Mouse (Mus musculus) testis, adult 2 months (tissue): ENCODE measurements at regions not wholly inside any gene's neighbourhood (a gene's known extent, or its start where the extent isn't known, plus 50 kb on each side); places are given as distances from the start of the nearest gene placed in this dataset.

Experiments
- H3K27ac ChIP-seq: fragments of 200-500 bp; 2 replicates; pipeline ENCODE4 v1.5.1; 2012; ENCODE audit warnings: low read depth, low read length; ENCODE audit not compliant: control insufficient read depth, insufficient read depth
- H3K27me3 ChIP-seq: fragments of 200-500 bp; 2 replicates; pipeline ENCODE4 v1.6.1; 2012; ENCODE audit warnings: mild to moderate bottlenecking, low read length, moderate library complexity; ENCODE audit not compliant: control insufficient read depth, insufficient read depth
- H3K36me3 ChIP-seq: fragments of 200-500 bp; 2 replicates; pipeline ENCODE4 v1.6.1; 2012; ENCODE audit warnings: mild to moderate bottlenecking, low read length; ENCODE audit not compliant: control insufficient read depth, insufficient read depth
- H3K4me1 ChIP-seq: fragments of 200-500 bp; 2 replicates; pipeline ENCODE4 v1.6.1; 2012; ENCODE audit warnings: low read length; ENCODE audit not compliant: control insufficient read depth, insufficient read depth
- H3K4me3 ChIP-seq: fragments of 200-500 bp; 2 replicates; pipeline ENCODE4 v1.5.1; 2012; ENCODE audit warnings: low read depth, mild to moderate bottlenecking, low read length, moderate library complexity, mixed read lengths; ENCODE audit not compliant: control insufficient read depth
- CTCF ChIP-seq: fragments of 200-500 bp; IDR thresholded peaks from 2 replicates; pipeline ENCODE4 v1.5.1; 2012; ENCODE audit warnings: low read depth, mild to moderate bottlenecking, inconsistent platforms, low read length, moderate library complexity; ENCODE audit not compliant: control insufficient read depth, insufficient read depth, insufficient replicate concordance
- POLR2A ChIP-seq: fragments of 200-500 bp; IDR thresholded peaks from 2 replicates; pipeline ENCODE4 v1.6.1; 2012; ENCODE audit warnings: low read depth, mild to moderate bottlenecking, inconsistent platforms, low read length, moderate library complexity; ENCODE audit not compliant: control insufficient read depth

- Histone ChIP-seq H3K4me1 (no peaks in the 10 kb centered on the region; the same call in 1 of the 2 replicates), H3K4me3 (no peak overlapping the region), H3K36me3 (no peaks in the 10 kb centered on the region), H3K27me3 (no peaks in the 10 kb centered on the region), H3K27ac (no peak overlapping the region)
- TF ChIP-seq CTCF, result no peak
- no peak for TF ChIP-seq POLR2A
These were observed 80.7 kb upstream of the Dlx2 start for GRCm38 (mm10) chr2:71627097-71627755.

GRCm38 (mm10) chr2:71628821-71629220, 82.3 kb upstream of the Dlx2 start:
- TF ChIP-seq POLR2A (no peak), CTCF (no peak)
- no peak overlapping the region for H3K27ac ChIP-seq
- H3K36me3 ChIP-seq, result no peaks in the 10 kb centered on the region
- H3K4me1 ChIP-seq, result no peaks in the 10 kb centered on the region; the same call in 1 of the 2 replicates
- H3K4me3 ChIP-seq, result no peak overlapping the region
- no peaks in the 10 kb centered on the region for H3K27me3 ChIP-seq

GRCm38 (mm10) chr2:71629301-71630142, 83.0 kb upstream of the Dlx2 start:
- Histone ChIP-seq H3K4me3 (peak overlapping the region; percentile 31), H3K4me1 (no peaks in the 10 kb centered on the region; the same call in 1 of the 2 replicates), H3K36me3 (no peaks in the 10 kb centered on the region), H3K27ac (no peak overlapping the region), H3K27me3 (no peaks in the 10 kb centered on the region)
- TF ChIP-seq POLR2A (no peak), CTCF (no peak)

- TF ChIP-seq CTCF (no peak), POLR2A (no peak)
- Histone ChIP-seq H3K27ac (no peak overlapping the region), H3K4me1 (no peaks in the 10 kb centered on the region; the same call in 1 of the 2 replicates), H3K4me3 (no peak overlapping the region), H3K36me3 (no peaks in the 10 kb centered on the region), H3K27me3 (no peaks in the 10 kb centered on the region)
These were observed 83.5 kb upstream of the Dlx2 start for GRCm38 (mm10) chr2:71630143-71630463.

DNA sequence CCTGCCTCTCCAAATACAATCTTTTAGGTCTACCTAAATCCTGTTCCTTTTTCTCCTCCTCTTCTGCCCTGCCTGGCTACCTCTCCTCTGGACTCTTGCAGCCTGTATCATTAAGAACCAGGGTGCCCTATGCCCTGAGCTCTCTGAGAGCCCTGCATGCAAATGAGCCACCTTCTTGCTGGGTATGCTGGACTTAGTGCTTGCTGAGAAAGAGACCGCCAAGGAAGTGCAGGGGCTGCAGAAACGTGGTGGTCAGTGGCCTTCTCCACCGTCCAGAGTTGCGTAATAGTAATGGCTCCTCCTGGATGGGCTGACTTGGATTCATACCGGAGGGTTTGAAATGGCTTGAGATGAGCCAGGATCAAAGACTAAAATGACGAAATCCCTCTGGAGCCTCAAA, 86.9 kb upstream of the Dlx2 start:
- no peak for TF ChIP-seq POLR2A
- TF ChIP-seq CTCF, result no peak
- Histone ChIP-seq H3K4me3 (no peak overlapping the region), H3K27ac (no peak overlapping the region)

GRCm38 (mm10) chr2:71634471-71634870, 87.9 kb upstream of the Dlx2 start:
- no peak for TF ChIP-seq CTCF
- TF ChIP-seq POLR2A, result no peak
- no peaks in the 10 kb centered on the region for H3K36me3 ChIP-seq
- no peaks in the 10 kb centered on the region for H3K27me3 ChIP-seq
- H3K4me3 ChIP-seq, result no peak overlapping the region
- no peak overlapping the region for H3K27ac ChIP-seq
- H3K4me1 ChIP-seq, result peaks cover 4% of the 10 kb centered on the region; the same call in 1 of the 2 replicates

More for the DNA sequence above, 86.9 kb upstream of the Dlx2 start:
- Histone ChIP-seq H3K36me3 (no peaks in the 10 kb centered on the region), H3K27me3 (no peaks in the 10 kb centered on the region), H3K4me1 (peaks cover under 1% of the 10 kb centered on the region; the same call in 1 of the 2 replicates)

- TF ChIP-seq CTCF, result no peak
- no peak for TF ChIP-seq POLR2A
- no peak overlapping the region for H3K4me3 ChIP-seq
- no peak overlapping the region for H3K27ac ChIP-seq
- H3K36me3 ChIP-seq, result no peaks in the 10 kb centered on the region
- H3K4me1 ChIP-seq, result peaks cover 4% of the 10 kb centered on the region; the same call in 1 of the 2 replicates
- H3K27me3 ChIP-seq, result no peaks in the 10 kb centered on the region
These were observed 89.6 kb upstream of the Dlx2 start for GRCm38 (mm10) chr2:71636134-71636533.
